Mouse (Mus musculus) brain, embryonic 14.5 days (tissue): ENCODE results near the gene Pogz.

Experiments used
- CTCF ChIP-seq: fragments of 200-500 bp; IDR thresholded peaks from 2 replicates; pipeline ENCODE4 v1.5.1; 2012; ENCODE audit warnings: inconsistent platforms, mild to moderate bottlenecking, moderate library complexity, borderline replicate concordance; ENCODE audit not compliant: insufficient read depth, insufficient read length; ENCODE audit errors: extremely low read depth
- POLR2A ChIP-seq: fragments of 200-500 bp; IDR thresholded peaks from 2 replicates; pipeline ENCODE4 v1.6.1; 2012; ENCODE audit warnings: mild to moderate bottlenecking, inconsistent platforms, borderline replicate concordance; ENCODE audit not compliant: poor library complexity, insufficient read depth, insufficient read length, severe bottlenecking; ENCODE audit errors: extremely low read depth

DNA sequence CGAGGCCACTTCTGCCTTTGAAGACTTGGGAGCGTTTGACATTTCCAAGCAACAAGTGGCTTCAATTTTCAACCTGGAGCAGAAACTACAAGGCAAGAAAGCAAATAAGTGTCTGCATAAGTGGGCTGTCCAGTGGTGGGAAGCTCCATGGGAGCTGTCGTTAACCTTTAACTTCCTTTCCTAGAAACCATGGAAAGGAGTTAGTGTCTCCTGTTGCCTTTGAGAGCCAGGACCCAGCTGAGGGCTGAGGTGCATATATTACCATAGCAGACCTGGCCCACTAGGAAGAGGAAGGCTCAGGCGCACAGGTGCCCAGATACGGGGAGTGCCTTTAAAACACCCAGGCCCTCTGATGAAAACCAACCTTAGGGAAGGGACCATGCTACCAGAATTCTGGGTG, 4.7 kb upstream of the Pogz start:
- no peak for TF ChIP-seq POLR2A
- no peak for TF ChIP-seq CTCF
